Mouse (Mus musculus) CH12.LX (cell line): ENCODE measurements around the gene Edil3. TPM values are rescaled to one million over a fixed set of nuclear protein-coding genes. Genes with fewer than 3 reads are reported as not detected.

Source experiments
- DNase-seq: peaks from one replicate; pipeline ENCODE4 v3.0.0-alpha.2; 2013; ENCODE audit errors: extremely low read depth
- H3K27ac ChIP-seq: 2 replicates; pipeline ENCODE4 v1.5.1; 2012; ENCODE audit warnings: low read depth, mild to moderate bottlenecking, control low read depth, moderate library complexity; ENCODE audit not compliant: insufficient read depth
- H3K27me3 ChIP-seq: replicated peaks from 2 replicates; pipeline ENCODE3; 2012; ENCODE audit warnings: inconsistent platforms
- H3K36me3 ChIP-seq, 2 experiments: replicated peaks in 1 of 2; 2 replicates each; pipeline versions ENCODE3 to v1.6.1; 2012; ENCODE audit warnings: inconsistent platforms in 1 of 2, low read length in 1 of 2, mild to moderate bottlenecking in 1 of 2, mixed read lengths in 1 of 2, moderate library complexity in 1 of 2; ENCODE audit not compliant: control insufficient read depth in 1 of 2, insufficient read depth in 1 of 2
- H3K4me1 ChIP-seq, 2 experiments: 2 replicates each; pipeline ENCODE4 v1.6.1; 2012; ENCODE audit warnings: inconsistent platforms in 1 of 2, moderate library complexity in 1 of 2; ENCODE audit not compliant: insufficient read depth in 2 of 2, control insufficient read depth in 1 of 2
- H3K4me2 ChIP-seq: 2 replicates; pipeline ENCODE4 v1.6.1; 2012; ENCODE audit warnings: low read depth, mild to moderate bottlenecking, control low read depth; ENCODE audit not compliant: poor library complexity, insufficient read depth, severe bottlenecking
- H3K4me3 ChIP-seq, 3 experiments: fragments of 150-350 bp in 1 of 3; sonication (generic) in 1 of 3; replicated peaks in 1 of 3; 2 replicates each; pipeline versions ENCODE3 to v1.5.1; 2011 to 2012; ENCODE audit warnings: low read depth in 2 of 3, low read length in 2 of 3, mild to moderate bottlenecking in 2 of 3, moderate library complexity in 2 of 3, control low read depth in 1 of 3, improper control_type of control experiment in 1 of 3, inconsistent platforms in 1 of 3, mixed read lengths in 1 of 3; ENCODE audit not compliant: poor library complexity in 1 of 3
- H3K79me2 ChIP-seq: replicated peaks from 2 replicates; pipeline ENCODE4 v1.6.1; 2012; ENCODE audit warnings: mild to moderate bottlenecking, moderate library complexity; ENCODE audit not compliant: control insufficient read depth, poor library complexity, insufficient read depth, severe bottlenecking; ENCODE audit errors: extremely low read depth
- H3K9ac ChIP-seq: 2 replicates; pipeline ENCODE4 v1.6.1; 2012; ENCODE audit warnings: low read depth, mild to moderate bottlenecking, control low read depth, moderate library complexity; ENCODE audit not compliant: insufficient read depth
- H3K9me3 ChIP-seq: replicated peaks from 2 replicates; pipeline ENCODE3; 2012; ENCODE audit warnings: low read length, inconsistent platforms, mixed read lengths
- CTCF ChIP-seq, 2 experiments: IDR thresholded peaks in 1 of 2; conservative IDR thresholded peaks in 1 of 2; 2 replicates each; pipeline ENCODE4 v1.5.1; 2011 to 2012; ENCODE audit warnings: low read depth in 2 of 2, low read length in 2 of 2, improper control_type of control experiment in 1 of 2, inconsistent platforms in 1 of 2, mild to moderate bottlenecking in 1 of 2, moderate library complexity in 1 of 2
- ELF1 ChIP-seq: IDR thresholded peaks from 2 replicates; pipeline ENCODE4 v1.6.1; 2014; ENCODE audit warnings: low read depth, mild to moderate bottlenecking, inconsistent platforms, low read length, improper control_type of control experiment
- EP300 ChIP-seq: IDR thresholded peaks from 2 replicates; pipeline ENCODE4 v1.6.1; 2011; ENCODE audit warnings: low read length, improper control_type of control experiment
- JUND ChIP-seq: conservative IDR thresholded peaks from 2 replicates; pipeline ENCODE4 v1.6.1; 2011; ENCODE audit warnings: low read depth, low read length, improper control_type of control experiment
- KAT2A ChIP-seq: IDR thresholded peaks from 2 replicates; pipeline ENCODE4 v1.6.1; 2012; ENCODE audit warnings: low read length, improper control_type of control experiment, inconsistent platforms; ENCODE audit not compliant: insufficient replicate concordance
- MAX ChIP-seq: IDR thresholded peaks from 2 replicates; pipeline ENCODE4 v1.6.1; 2011; ENCODE audit warnings: low read length, improper control_type of control experiment
- MAZ ChIP-seq: IDR thresholded peaks from 2 replicates; pipeline ENCODE4 v1.6.1; 2012; ENCODE audit warnings: low read depth, mild to moderate bottlenecking, inconsistent platforms, low read length, improper control_type of control experiment, moderate library complexity
- MEF2A ChIP-seq: IDR thresholded peaks from 2 replicates; pipeline ENCODE4 v1.6.1; 2014; ENCODE audit warnings: low read depth, mild to moderate bottlenecking, inconsistent platforms, low read length, improper control_type of control experiment, borderline replicate concordance
- MYC ChIP-seq: IDR thresholded peaks from 2 replicates; pipeline ENCODE4 v1.6.1; 2011; ENCODE audit warnings: low read depth, mild to moderate bottlenecking, improper control_type of control experiment, low read length
- NELFE ChIP-seq: IDR thresholded peaks from 2 replicates; pipeline ENCODE4 v1.6.1; 2011; ENCODE audit warnings: low read depth, low read length, improper control_type of control experiment
- NRF1 ChIP-seq: IDR thresholded peaks from 2 replicates; pipeline ENCODE4 v1.6.1; 2014; ENCODE audit warnings: low read depth, mild to moderate bottlenecking, inconsistent platforms, low read length, improper control_type of control experiment, moderate library complexity
- PAX5 ChIP-seq: IDR thresholded peaks from 2 replicates; pipeline ENCODE4 v1.6.1; 2012; ENCODE audit warnings: low read length, inconsistent platforms, mixed read lengths
- POLR2A ChIP-seq: IDR thresholded peaks from 2 replicates; pipeline ENCODE4 v1.6.1; 2011; ENCODE audit warnings: low read depth, mild to moderate bottlenecking, improper control_type of control experiment, low read length
- POLR2AphosphoS2 ChIP-seq: IDR thresholded peaks from 2 replicates; pipeline ENCODE4 v1.6.1; 2011; ENCODE audit warnings: low read depth, low read length, improper control_type of control experiment
- RAD21 ChIP-seq: IDR thresholded peaks from 2 replicates; pipeline ENCODE4 v1.6.1; 2011; ENCODE audit warnings: low read depth, mild to moderate bottlenecking, low read length, improper control_type of control experiment, moderate library complexity
- SIN3A ChIP-seq: IDR thresholded peaks from 2 replicates; pipeline ENCODE4 v1.6.1; 2012; ENCODE audit warnings: low read length, improper control_type of control experiment, inconsistent platforms
- SMC3 ChIP-seq: IDR thresholded peaks from 2 replicates; pipeline ENCODE4 v1.6.1; 2011; ENCODE audit warnings: low read depth, low read length, improper control_type of control experiment
- TCF12 ChIP-seq: IDR thresholded peaks from 2 replicates; pipeline ENCODE4 v1.6.1; 2014; ENCODE audit warnings: low read depth, mild to moderate bottlenecking, inconsistent platforms, low read length, improper control_type of control experiment
- UBTF ChIP-seq: IDR thresholded peaks from 2 replicates; pipeline ENCODE4 v1.6.1; 2012; ENCODE audit warnings: low read depth, mild to moderate bottlenecking, inconsistent platforms, low read length, improper control_type of control experiment, moderate library complexity
- USF2 ChIP-seq: conservative IDR thresholded peaks from 2 replicates; pipeline ENCODE4 v1.6.1; 2011; ENCODE audit warnings: low read depth, low read length, improper control_type of control experiment
- ZC3H11A ChIP-seq: IDR thresholded peaks from 2 replicates; pipeline ENCODE4 v1.6.1; 2012; ENCODE audit warnings: low read depth, mild to moderate bottlenecking, inconsistent platforms, low read length, improper control_type of control experiment
- dilution Hi-C: fragments of 300-500 bp; cut with MboI; formaldehyde crosslinking; loops from 2 replicates; pipeline ENCODE4 v1.14.3; 2020; ENCODE audit warnings: low sequenced_read_pairs; ENCODE audit not compliant: extremely low pct_unique_long_range_greater_than_20kb, extremely low pct_ligation_motif_present
- in situ Hi-C: fragments of 300-500 bp; cut with MboI; formaldehyde crosslinking; loops from 3 replicates; pipeline ENCODE4 v1.14.3; 2019; ENCODE audit warnings: low sequenced_read_pairs, low pct_ligation_motif_present, low pct_unique_long_range_greater_than_20kb, mixed read lengths
- polyA plus RNA-seq: library from polyadenylated mRNA; unstranded; fragments of >175 nt; gene quantifications from 2 replicates; pipeline ENCODE4 v1.2.1, GENCODE M21; 2012; ENCODE audit warnings: low read depth; ENCODE audit not compliant: insufficient read length
- total RNA-seq, 2 experiments: library from RNA; depleted of rRNA; stranded (reverse); fragments of 300-350 nt in 1 of 2; fragments of >200 nt in 1 of 2; gene quantifications; 2 replicates each; pipeline ENCODE4 v1.2.3; 2012 to 2014

Edil3 gene
- not detected in 2 replicates for total RNA-seq (2012; rRNA removed)
- total RNA-seq (2014; rRNA removed): not detected in 2 replicates
- polyA plus RNA-seq: not detected in 2 replicates

DNA sequence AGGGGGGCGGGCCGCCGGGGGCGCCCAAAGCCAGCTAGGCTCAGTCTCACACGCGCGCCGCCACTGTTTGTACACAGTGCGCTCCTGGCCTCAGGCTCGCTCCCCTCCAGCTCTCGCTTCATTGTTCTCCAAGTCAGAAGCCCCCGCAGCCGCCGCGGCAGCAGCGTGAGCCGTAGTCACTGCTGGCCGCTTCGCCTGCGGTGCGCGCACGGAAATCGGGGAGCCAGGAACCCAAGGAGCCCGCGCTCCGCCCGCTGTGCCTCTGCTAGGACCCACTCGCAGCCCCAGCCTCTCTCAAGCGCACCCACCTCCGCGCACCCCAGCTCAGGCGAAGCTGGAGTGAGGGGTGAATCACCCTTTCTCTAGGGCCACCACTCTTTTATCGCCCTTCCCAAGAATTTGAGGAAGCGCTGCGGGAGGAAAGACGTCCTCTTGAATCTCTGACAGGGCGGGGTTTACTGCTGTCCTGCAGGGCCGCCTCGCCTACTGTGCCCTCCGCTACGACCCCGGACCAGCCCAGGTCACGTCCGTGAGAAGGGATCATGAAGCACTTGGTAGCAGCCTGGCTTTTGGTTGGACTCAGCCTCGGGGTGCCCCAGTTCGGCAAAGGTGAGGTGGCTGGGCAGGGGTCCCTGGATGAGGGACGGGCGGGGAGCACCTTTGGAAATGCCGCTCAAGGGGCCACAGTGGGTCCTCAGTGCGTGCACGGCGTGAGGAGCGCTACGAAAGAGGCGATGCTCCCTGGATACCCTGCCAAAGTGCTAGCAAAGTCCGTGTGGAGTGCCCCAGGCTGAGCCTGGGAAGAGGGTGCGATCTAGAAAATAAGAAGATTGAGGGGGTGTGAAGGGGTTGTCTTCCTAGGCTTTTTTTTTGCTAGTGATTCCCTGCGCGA lies at the start of gene Edil3:
Gene Edil3, plus strand, starts transcription at position 33 of the 892 bp plus-strand sequence.
- no peaks in the 10 kb centered on the region for H3K36me3 ChIP-seq

DNA sequence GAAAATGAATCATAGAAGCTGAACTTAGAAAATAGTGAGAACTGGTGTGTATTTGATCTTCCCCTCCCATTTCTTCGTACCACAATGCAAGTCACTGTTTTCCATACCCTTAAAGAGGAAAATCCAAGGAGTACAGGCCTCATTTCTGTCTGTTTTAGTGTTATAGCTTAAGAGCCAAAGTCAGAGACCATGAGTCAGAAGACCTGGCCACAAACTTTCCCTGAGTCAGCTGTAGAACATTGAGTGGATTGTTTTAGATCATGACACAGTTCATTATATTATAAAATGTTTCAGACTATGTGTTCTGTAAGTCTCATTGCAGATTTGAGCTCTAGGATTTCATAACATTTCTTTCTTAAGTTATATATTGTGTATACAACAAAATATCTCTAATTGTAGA lies 22.1 kb upstream of the Edil3 start:
- Histone ChIP-seq H3K79me2 (no peaks in the 10 kb centered on the region), H3K4me1 (no peaks in the 10 kb centered on the region), H3K27ac (no peak overlapping the region), H3K36me3 (no peaks in the 10 kb centered on the region), H3K9me3 (no peaks in the 10 kb centered on the region), H3K27me3 (no peaks in the 10 kb centered on the region), H3K4me2 (no peak overlapping the region), H3K4me3 (no peak overlapping the region)
- dilution Hi-C loops (no loop called here), in situ Hi-C loops (no loop called here)
- no peak for DNase-seq
- TF ChIP-seq UBTF (no peak), PAX5 (no peak), NRF1 (no peak), SIN3A (no peak), JUND (no peak), MEF2A (no peak)
- TF ChIP-seq, all 38 proteins: peak for 0
- H3K9ac ChIP-seq: no peak overlapping the region

More for the DNA sequence above, at the start of gene Edil3:
- no peak within 1 kb of the TSS for H3K4me3 ChIP-seq
- in situ Hi-C loops: no loop called here
- H3K4me2 ChIP-seq: no peak within 1 kb of the TSS
- no peak within 1 kb of the TSS for H3K9ac ChIP-seq
- TF ChIP-seq SMC3 (no peak), POLR2A (no peak), MYC (no peak), PAX5 (no peak), EP300 (no peak), POLR2AphosphoS2 (no peak), NELFE (no peak), MAZ (no peak), UBTF (no peak), ELF1 (no peak), NRF1 (no peak), RAD21 (no peak), CTCF (conservative IDR thresholded peaks at IDR 0.05 in 1 of 2, IDR thresholded peaks at IDR 0.05 in 1 of 2; ENCODE audit: low read depth in 2 of 2, low read length in 2 of 2) (no peak), TCF12 (no peak), USF2 (no peak), KAT2A (no peak), ZC3H11A (no peak), MAX (no peak)
- H3K79me2 ChIP-seq: no peaks in the 10 kb centered on the region
- DNase-seq: no peak
- no peak within 1 kb of the TSS for H3K27ac ChIP-seq
- H3K4me1 ChIP-seq: peaks cover 0 to 3% of the 10 kb centered on the region in 2 experiments; a peak in 1 of 4 replicates
- dilution Hi-C loops: no loop called here
- peaks cover 7% of the 10 kb centered on the region for H3K9me3 ChIP-seq
- no peaks in the 10 kb centered on the region for H3K27me3 ChIP-seq
